Mouse (Mus musculus) cerebellum, adult 8-10 months (tissue): Measurements from ENCODE around the gene Sorcs2.

Source experiments
- DNase-seq: peaks from one replicate; pipeline ENCODE4 v3.0.0; 2022

Sorcs2 gene

DNA sequence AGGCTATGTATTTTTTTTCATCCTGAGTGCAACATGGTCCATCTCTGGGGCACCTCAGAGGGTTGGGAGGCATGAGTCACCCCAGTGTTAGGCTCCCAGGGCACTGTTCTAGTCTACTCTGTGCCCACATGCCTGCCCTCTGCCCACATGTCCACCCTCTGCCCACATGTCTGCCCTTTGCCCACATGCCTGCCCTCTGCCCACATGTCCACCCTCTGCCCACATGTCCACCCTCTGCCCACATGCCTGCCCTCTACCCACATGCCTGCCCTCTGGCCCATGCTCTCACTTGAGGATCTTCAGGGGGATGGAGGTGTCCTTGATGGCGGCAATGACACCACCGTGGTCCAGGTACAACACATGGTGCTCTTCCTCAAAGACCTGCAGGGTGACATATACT, 354.8 kb downstream of the Sorcs2 start:
- no peak for DNase-seq

GRCm38 (mm10) chr5:36041756-36042155, 356.2 kb downstream of the Sorcs2 start:
- no peak for DNase-seq

DNA sequence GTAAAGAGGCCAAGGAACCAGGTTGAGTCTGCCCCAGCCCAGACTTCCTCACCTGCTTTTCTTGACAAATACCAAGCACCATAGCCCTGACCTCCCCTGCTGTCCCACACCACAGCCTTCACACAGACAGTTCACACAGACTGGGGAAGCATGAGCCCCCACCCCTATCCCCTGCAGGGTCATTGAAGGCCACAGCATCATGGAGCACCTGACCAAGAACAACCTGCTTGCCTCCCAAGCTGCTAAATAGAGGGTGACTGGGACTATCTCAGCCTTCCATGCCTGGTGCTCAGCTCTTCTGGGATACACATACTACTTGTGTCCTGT, 356.7 kb downstream of the Sorcs2 start:
- no peak for DNase-seq

DNA sequence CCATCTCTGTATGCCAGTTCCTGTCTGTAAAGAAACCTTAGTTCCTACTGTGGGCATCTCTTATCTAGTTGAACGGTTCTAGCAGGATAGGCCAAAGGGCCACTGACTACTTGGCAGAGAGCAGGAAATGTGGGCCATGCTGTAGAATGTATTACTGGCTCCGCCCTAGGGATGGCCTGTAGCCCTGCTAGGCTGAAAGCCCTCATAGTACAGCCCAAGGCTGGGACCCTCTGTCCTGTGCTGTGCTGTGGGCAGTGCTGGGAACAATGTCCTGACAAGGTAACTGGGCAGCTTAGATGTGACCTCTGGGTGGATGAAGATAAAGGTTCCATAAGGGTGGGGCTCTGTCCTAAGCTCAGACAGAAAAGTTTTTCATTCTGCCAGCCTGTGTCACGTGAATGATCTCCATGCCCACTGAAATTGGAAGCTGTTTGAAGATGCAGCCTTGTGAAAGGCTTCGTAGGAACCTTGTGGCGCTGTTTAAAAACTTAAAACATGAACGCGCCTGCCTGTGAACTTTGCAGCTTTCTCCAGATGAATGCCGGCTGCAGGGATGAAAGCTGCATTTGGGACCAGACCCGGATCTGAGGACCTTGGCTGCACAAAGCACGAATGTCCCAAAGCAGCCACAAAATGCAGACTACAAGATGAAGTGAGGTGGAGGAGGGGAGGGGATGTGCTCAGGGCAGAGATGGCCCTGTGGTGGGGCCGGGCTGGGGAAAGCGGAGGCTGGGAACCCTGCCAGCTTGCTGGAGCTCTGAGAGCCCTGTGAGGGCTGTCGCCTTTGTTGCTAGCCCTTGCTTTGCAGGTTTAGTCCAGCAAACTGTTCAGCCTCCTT, 357.3 kb downstream of the Sorcs2 start:
- no peak for DNase-seq

DNA sequence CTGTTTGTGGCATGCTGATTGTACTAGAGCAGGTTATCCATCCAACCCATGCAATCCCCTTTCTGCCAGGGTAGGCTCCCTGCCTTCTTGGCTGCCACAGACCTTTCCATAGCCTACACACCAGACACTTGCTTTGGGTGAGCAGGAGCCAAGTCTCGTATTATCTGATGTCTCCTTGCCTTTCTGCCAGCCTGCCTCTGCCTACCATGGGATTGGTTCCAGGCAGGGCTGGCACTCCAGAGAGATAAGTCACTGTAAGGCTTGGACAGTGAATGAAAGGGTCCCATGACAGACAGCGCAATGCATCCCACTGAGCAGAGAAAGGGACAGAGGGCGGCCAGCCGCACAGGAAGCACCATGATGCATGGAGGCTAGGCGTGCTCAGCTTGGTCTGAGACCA, 358.3 kb downstream of the Sorcs2 start:
- DNase-seq = no peak

GRCm38 (mm10) chr5:36033531-36034426, 364.2 kb downstream of the Sorcs2 start:
- DNase-seq = peak; percentile 5

DNA sequence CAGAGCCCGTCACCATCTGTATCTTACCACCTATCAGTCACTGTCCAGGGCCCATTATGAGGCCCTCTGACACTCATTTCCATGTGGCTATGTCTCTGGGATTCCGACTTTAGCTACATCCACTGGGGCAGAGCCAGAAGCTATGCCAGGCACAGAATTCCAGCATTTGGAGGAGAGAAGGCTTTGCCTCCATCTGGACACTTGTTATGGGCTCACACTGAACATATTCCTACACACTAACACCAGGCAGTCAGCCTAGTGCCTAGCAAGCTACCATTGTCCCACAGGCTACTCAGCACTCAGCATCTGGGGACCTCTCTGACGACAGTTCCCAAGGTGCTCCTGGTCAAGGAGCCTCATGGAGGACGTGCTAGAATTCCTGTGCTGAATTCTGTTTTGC, 372.9 kb downstream of the Sorcs2 start:
- no peak for DNase-seq

DNA sequence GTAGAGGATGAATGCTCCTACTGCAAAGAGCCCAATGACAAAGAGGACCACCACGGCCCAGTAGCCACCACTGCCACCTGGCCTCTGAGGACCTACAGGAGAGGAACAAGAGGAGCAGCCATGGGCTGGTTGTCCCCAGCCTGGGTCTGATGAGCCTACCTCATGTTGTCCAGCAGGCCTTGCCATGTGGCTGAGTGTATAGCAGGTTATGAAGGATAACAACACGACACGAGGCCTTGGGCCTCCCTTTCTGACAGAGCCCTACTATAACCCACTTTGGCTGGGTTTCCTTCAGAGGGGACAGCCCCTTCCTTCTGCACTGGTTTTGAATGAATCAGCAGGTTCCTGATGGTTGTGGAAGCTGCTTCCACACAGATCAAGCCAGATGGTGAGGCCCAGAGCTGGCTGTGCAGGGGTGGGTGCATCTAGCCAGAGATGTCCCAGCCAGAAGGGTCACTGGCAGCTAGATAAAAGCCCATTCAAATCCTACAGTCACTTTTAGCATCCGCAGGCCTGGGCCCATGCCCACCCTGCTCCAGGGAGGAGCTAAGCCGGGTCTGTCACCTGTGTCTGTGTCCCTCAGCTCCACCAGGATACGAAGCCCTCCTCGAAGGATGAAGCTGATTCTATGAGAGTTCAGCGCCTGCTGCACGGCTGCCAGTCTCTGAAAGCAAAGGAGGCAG, 373.8 kb downstream of the Sorcs2 start:
- no peak for DNase-seq

- DNase-seq = no peak
These were observed 375.6 kb downstream of the Sorcs2 start for GRCm38 (mm10) chr5:36022361-36022760.

DNA sequence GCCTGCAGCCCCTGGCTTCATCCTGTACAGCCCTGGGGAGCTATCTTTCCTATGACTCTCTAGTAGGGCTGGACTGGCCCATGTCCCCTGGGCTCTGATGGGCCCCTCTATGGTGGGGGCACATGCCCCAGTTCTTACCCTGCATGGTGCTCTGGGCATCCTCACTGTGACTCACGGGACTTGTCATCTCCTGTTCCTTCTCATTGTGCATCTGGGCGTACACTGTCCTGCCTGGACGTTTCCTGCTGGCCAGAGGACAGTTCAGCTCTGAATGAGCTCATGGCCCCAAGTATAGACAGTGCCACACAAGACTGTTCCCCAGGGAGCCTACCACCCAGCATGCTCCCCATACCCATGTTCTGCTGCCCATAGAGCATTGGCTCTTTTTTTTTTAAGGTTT, 376.8 kb downstream of the Sorcs2 start:
- DNase-seq = no peak

DNA sequence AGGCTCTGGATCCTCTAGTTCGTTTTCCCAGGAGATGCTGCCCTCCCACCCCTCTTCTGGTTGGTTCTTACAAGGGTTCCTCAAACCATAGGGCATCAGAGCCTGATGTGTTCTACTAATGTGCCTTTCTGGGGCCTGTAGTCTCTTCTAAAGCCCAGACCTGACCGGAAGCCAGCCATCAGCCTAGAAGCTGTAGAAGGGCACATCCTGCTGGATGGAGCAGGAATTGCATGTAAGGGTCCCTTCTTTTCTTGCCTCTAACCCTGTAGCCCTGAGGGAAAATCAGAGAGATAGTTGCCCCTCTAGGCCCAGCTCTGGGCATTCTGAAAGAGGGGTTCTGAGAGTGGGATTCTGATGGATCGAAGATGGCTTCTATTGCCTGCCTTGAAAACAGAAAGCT, 379.6 kb downstream of the Sorcs2 start:
- DNase-seq = no peak

- no peak for DNase-seq
These were observed 388.5 kb downstream of the Sorcs2 start for GRCm38 (mm10) chr5:36009405-36009804.

DNA sequence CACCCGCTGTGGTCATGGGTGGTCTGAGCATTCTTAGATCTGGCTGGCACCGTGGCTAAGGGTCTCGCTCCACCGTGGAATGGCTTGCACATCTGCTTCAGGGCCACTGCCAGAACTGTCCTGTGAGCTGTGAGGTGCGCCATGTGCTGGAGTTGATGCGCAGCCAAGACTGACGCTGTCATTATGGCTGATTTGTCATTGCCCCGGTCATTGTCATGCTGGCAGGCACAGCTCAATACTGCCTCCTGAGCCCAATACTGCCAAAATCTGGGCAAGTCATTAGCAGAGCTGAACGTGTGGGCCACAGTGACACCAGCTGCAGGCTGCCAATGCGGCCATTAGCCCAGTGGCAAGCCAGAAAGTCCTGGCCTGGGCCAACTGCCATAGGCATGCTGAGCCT, 390.3 kb downstream of the Sorcs2 start:
- peak; percentile 20 for DNase-seq

GRCm38 (mm10) chr5:36006586-36006985, 391.4 kb downstream of the Sorcs2 start:
- no peak for DNase-seq

DNA sequence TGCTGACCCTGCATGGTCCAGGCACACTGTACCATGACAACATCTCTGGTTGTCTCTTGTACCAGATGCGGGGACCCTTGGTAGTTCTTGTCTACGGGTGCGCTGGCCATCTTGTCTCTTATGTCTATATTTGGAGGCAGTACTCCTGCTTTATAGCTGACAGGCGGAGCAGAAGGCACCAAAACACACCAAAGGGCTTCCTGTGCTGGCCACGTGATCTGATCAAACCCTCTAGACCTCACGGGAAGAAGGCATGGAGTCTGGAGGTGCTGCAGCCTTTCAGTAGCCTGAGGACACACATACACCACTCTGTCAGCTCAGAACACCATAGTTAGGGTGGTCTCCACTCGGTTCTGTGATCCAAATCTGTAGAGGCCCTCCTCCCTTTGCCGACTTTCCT, 391.8 kb downstream of the Sorcs2 start:
- DNase-seq = no peak

GRCm38 (mm10) chr5:36003797-36004196, 394.1 kb downstream of the Sorcs2 start:
- DNase-seq = no peak

DNA sequence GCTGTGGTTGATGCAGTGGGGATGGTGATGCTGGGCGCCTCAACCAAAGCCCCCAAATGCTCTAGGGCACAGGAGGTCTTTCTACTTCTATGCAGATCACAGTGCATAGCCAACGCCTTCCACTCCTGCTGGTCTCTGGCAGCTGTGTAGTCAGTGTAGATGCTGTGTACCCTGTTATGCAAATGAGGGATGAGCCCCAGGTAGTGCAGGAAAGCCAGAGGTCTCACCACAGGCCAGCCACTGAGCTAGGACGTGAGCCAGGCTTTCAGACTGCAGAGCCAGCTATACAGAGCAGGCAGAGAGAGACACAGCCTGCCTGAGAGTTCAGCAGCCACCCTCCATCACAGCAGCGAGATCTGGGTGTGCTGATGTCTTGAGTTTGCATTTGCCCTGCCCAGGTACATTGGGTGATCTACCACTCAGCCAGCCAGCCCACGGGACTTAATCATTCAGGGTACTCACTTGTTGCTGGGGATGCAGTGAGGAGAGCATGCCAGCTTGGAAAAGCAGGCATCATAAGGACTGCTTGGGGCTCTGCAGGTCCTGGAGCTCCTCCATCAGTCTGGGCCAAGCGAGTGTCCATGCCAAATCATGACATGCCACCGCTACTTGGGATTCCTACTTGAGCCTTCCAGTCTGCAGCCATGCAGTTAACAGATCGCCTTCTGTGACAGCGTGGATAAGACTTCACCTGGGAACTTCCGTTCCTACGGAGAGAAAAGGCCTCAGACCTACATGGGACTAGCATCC, 407.8 kb downstream of the Sorcs2 start:
- DNase-seq = peak; percentile 40

GRCm38 (mm10) chr5:35989506-35989905, 408.4 kb downstream of the Sorcs2 start:
- DNase-seq = no peak

DNA sequence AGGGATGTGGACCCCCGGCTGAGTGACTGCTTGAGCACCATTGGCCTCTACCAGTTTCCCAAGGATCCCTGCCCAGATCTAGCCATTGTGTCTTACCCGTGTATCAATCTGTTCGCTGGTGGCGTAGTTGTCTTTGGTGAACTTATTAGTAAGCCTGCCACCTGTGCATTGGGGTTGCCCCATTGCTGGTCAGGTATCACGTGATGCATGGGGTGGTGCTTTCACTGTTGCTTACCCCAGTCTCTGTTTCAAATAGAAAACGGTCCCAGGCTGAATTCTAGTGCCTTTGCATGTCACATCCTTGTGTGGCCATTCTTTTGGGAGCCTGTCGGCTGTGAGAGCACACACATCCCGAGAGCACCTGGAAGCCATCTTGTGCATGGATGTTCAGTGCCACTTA, 409.9 kb downstream of the Sorcs2 start:
- no peak for DNase-seq

DNA sequence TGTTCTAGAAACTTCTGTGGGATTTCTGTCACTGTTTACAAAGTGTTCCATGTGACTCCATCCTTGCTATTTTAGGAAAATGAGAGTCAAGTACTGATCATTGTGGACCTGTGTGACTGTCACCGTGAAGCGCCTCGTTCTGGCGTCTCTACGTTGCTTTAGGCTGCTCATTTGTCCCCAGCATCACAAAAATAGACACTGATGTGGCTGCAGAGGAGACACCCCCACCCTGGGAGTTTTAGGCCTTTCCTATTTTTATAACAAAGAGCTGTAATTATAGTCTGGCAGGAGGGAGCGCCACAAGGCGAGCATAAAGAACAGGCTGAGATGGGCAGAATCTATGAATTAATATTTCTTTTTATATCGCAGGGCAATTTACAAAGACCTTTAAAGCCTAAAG, 412.3 kb downstream of the Sorcs2 start:
- DNase-seq = no peak

GRCm38 (mm10) chr5:35981976-35982375, 416.0 kb downstream of the Sorcs2 start:
- DNase-seq = peak; percentile 71

DNA sequence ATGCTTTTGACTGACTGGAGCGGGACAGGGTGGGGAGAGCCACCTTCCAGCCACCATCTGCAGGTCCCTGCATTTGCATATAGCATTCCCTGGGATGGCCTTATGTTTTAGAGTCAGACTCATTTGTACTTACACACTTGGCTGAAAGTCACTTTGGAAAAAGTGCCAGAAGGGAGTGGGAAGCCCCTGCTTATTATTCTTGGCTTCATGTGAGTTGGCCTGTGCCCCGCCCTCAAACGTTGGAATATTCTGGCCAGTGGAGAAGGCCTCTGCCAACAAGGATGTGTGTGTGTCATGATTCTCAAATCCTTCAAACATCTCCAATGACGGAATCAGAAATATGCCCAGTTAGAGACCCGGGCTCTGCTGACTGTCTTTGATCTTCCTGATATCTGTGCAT, 416.6 kb downstream of the Sorcs2 start:
- no peak for DNase-seq

DNA sequence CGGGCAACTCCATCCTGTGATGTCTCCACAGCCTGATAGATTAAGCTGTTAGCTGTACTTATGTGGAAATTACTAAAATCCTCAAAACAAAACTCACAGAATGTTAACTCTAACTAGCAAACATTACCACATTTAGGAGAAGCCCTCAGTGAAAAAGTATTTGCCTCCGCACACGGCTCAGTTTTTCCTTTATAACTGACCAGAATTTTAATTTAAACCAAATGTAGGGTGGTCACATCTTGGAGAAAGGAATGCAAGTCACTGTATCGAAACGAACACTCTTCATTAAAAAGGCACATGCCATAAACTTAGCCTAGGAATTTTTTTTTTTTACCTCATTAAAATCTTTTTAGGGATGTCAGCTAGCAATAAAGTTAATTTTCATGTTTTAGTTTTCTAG, 417.4 kb downstream of the Sorcs2 start:
- DNase-seq = no peak
